Mouse (Mus musculus) ES-Bruce4 (cell line): Measurements from ENCODE around the gene Fh1. TPM values are rescaled to one million over a fixed set of nuclear protein-coding genes. Genes with fewer than 3 reads are reported as not detected.

Experiments used
- H3K27ac ChIP-seq: 2 replicates; pipeline ENCODE4 v1.5.1; 2012; ENCODE audit warnings: low read length, inconsistent platforms; ENCODE audit not compliant: insufficient read depth
- H3K27me3 ChIP-seq: 2 replicates; pipeline ENCODE4 v1.6.1; 2012; ENCODE audit warnings: mild to moderate bottlenecking, low read length, inconsistent platforms; ENCODE audit not compliant: control insufficient read depth, poor library complexity, insufficient read depth, severe bottlenecking
- H3K36me3 ChIP-seq: 2 replicates; pipeline ENCODE4 v1.6.1; 2012; ENCODE audit warnings: inconsistent platforms, mild to moderate bottlenecking, low read length, moderate library complexity; ENCODE audit not compliant: control insufficient read depth, poor library complexity, insufficient read depth, severe bottlenecking
- H3K4me1 ChIP-seq: one replicate; pipeline ENCODE4 v1.8.1; 2011; ENCODE audit warnings: low read length; ENCODE audit not compliant: control insufficient read depth, insufficient read depth
- H3K4me3 ChIP-seq: 2 replicates; pipeline ENCODE4 v1.5.1; 2011; ENCODE audit warnings: low read depth, mild to moderate bottlenecking, low read length
- H3K9ac ChIP-seq: 2 replicates; pipeline ENCODE4 v1.6.1; 2012; ENCODE audit warnings: low read depth, mild to moderate bottlenecking, inconsistent platforms; ENCODE audit not compliant: poor library complexity, severe bottlenecking
- H3K9me3 ChIP-seq: replicated peaks from 2 replicates; pipeline ENCODE4 v1.6.1; 2012; ENCODE audit warnings: mild to moderate bottlenecking, low read length, inconsistent platforms; ENCODE audit not compliant: control insufficient read depth, poor library complexity, insufficient read depth, severe bottlenecking
- CTCF ChIP-seq: IDR thresholded peaks from one replicate; pipeline ENCODE4 v1.8.1; 2011; ENCODE audit warnings: low read depth, low read length
- EP300 ChIP-seq: IDR thresholded peaks from 2 replicates; pipeline ENCODE4 v1.6.1; 2011; ENCODE audit warnings: low read depth, low read length; ENCODE audit not compliant: insufficient read depth
- POLR2A ChIP-seq: IDR thresholded peaks from one replicate; pipeline ENCODE4 v1.8.1; 2011; ENCODE audit warnings: low read length; ENCODE audit not compliant: insufficient read depth
- polyA plus RNA-seq: library from polyadenylated mRNA; stranded (reverse); fragments of >200 nt; gene quantifications from 2 replicates; pipeline ENCODE4 v1.2.4, GENCODE M21; 2011; ENCODE audit warnings: low read depth; ENCODE audit not compliant: missing spikeins, insufficient read depth, insufficient read length

Gene Fh1
- polyA plus RNA-seq, 1 experiment = 116 TPM

- TF ChIP-seq POLR2A (no peak), EP300 (no peak), CTCF (no peak)
- Histone ChIP-seq H3K27me3 (no peaks in the 10 kb centered on the region), H3K27ac (no peak overlapping the region), H3K9ac (no peak overlapping the region), H3K4me3 (no peak overlapping the region), H3K4me1 (no peaks in the 10 kb centered on the region), H3K36me3 (no peaks in the 10 kb centered on the region), H3K9me3 (no peaks in the 10 kb centered on the region)
Observed at GRCm38 (mm10) chr1:175565579-175566103, 59.8 kb downstream of the Fh1 start.

DNA sequence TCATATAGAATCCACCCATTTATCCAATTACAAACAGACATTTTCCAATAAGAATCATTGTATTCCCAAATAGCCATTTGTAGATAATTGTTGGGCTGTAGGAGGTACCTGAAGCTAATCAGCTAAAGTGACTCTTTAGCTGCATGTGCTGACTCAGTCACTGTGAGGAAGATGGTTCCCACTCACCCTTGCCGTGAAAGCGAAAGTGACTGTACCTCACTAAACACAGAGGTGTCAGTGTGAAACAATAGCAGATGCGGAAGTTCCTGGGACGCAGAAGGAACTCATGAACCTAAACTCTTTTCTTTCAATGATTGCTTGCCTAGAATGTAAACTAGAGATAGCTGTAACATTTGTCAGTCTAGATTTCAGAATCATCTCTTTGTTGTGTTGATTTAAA is 61.1 kb downstream of the Fh1 start:
- Histone ChIP-seq H3K27ac (no peak overlapping the region), H3K4me1 (no peaks in the 10 kb centered on the region), H3K27me3 (no peaks in the 10 kb centered on the region), H3K36me3 (no peaks in the 10 kb centered on the region), H3K4me3 (no peak overlapping the region), H3K9ac (no peak overlapping the region), H3K9me3 (no peaks in the 10 kb centered on the region)
- TF ChIP-seq EP300 (no peak), CTCF (no peak), POLR2A (no peak)

DNA sequence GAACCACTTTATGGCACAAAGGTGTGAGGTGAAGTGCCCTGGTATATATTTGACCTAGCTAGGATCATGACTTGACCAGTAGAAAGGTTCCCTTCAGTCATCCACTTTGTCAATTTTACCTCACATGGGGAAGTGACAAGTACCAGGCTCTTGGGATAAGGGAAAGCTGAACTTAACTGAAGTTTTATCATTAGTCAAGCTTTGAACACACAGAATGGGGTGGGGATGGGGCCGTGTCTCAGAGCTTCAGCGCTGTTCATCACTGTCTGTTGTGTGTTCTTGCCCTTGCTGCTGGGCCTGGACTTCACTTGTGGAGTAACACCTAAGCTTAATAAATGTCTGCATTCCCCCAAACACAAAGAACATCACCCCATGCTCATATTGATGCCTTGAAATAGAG is 63.1 kb downstream of the Fh1 start:
- H3K27me3 ChIP-seq = no peaks in the 10 kb centered on the region
- no peaks in the 10 kb centered on the region for H3K4me1 ChIP-seq
- no peak overlapping the region for H3K4me3 ChIP-seq
- TF ChIP-seq POLR2A = no peak
- no peak for TF ChIP-seq EP300
- TF ChIP-seq CTCF = no peak
- H3K9ac ChIP-seq = no peak overlapping the region
- H3K27ac ChIP-seq = no peak overlapping the region
- H3K36me3 ChIP-seq = no peaks in the 10 kb centered on the region
- no peaks in the 10 kb centered on the region for H3K9me3 ChIP-seq

- Histone ChIP-seq H3K27ac (no peak overlapping the region), H3K27me3 (no peaks in the 10 kb centered on the region), H3K4me1 (no peaks in the 10 kb centered on the region), H3K36me3 (no peaks in the 10 kb centered on the region), H3K4me3 (no peak overlapping the region), H3K9me3 (no peaks in the 10 kb centered on the region), H3K9ac (no peak overlapping the region)
- TF ChIP-seq EP300 = no peak
- TF ChIP-seq POLR2A = no peak
- TF ChIP-seq CTCF = no peak
Observed at GRCm38 (mm10) chr1:175561806-175562205, 63.6 kb downstream of the Fh1 start.

DNA sequence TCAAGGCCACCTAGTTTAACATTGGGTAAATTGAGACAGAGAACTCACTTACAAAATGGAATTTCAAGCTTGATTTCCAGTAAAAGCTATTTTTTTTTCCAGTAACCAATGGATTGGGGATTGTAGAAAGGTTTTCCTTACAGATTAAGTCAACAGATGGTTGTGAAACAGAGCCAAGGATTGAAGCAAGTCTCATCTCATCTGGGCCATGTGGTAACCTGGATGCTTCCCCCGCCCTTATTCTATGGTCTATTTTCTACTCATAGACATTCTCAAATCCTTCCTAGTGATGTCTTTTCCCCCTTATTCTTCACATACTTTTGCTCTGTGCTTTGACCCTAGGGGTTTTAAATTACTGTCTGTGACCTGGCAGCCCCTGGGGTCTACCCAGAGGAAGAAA is 70.8 kb downstream of the Fh1 start:
- Histone ChIP-seq H3K4me1 (no peaks in the 10 kb centered on the region), H3K36me3 (no peaks in the 10 kb centered on the region), H3K27ac (no peak overlapping the region), H3K9ac (no peak overlapping the region), H3K9me3 (no peaks in the 10 kb centered on the region), H3K27me3 (no peaks in the 10 kb centered on the region), H3K4me3 (no peak overlapping the region)
- TF ChIP-seq EP300 = no peak

DNA sequence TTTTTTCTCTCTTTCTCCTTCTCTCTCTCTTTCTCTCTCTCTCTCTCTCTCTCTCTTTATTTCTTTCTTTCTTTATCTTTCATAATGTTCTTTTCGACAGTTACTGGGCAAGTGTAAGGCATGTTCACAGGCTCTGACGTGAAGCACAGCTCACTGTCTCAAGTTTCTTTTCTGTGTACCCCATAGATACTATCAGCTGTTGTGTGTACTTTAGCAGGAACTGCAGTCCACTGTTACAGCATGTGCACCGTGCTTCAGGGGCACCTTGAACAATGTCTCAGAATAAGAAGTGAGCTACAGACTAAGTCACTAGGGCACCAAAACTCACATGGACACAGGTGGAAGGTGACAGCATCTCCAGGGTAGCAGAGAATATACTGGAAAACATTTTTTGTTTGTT is 73.0 kb downstream of the Fh1 start:
- TF ChIP-seq POLR2A = no peak
- no peak for TF ChIP-seq EP300
- TF ChIP-seq CTCF = no peak
- Histone ChIP-seq H3K9ac (no peak overlapping the region), H3K27me3 (no peaks in the 10 kb centered on the region), H3K4me3 (no peak overlapping the region), H3K36me3 (no peaks in the 10 kb centered on the region), H3K9me3 (no peaks in the 10 kb centered on the region), H3K27ac (no peak overlapping the region), H3K4me1 (no peaks in the 10 kb centered on the region)

DNA sequence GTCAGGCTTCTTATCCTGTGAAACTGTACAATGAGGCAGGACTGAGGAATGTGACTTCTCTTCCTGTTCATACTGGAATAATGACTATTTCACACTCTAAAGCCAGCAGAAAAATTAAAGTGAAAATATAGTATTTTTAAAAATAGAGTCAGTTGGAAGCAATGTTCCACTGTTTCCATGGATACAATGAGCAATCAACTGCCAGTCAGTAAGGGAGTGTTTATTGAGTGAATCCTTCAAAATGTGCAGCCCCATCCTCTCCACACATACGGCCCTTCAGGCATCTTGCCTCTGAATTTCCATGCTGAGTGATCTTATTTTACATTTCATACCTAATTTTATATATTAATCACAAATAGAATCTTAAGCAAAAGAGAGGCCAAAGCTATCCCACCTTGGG is 74.8 kb downstream of the Fh1 start:
- H3K27me3 ChIP-seq = no peaks in the 10 kb centered on the region
- no peak overlapping the region for H3K27ac ChIP-seq
- H3K9ac ChIP-seq = no peak overlapping the region
- H3K4me3 ChIP-seq = no peak overlapping the region
- H3K36me3 ChIP-seq = no peaks in the 10 kb centered on the region
- H3K9me3 ChIP-seq = no peaks in the 10 kb centered on the region
- TF ChIP-seq CTCF = no peak
- no peak for TF ChIP-seq EP300
- TF ChIP-seq POLR2A = no peak
- H3K4me1 ChIP-seq = no peaks in the 10 kb centered on the region

Other genes with a start within 250 kb of the Fh1 start
- not detected in 2 replicates for gene Rgs7, start 133.1 kb downstream of the Fh1 start, polyA plus RNA-seq
- gene Kmo, start 5.3 kb downstream of the Fh1 start, polyA plus RNA-seq = not detected in 2 replicates
- gene Opn3, start 67.1 kb upstream of the Fh1 start, polyA plus RNA-seq = 1.7 and 1.9 TPM in 2 replicates
- gene Chml, start 67.3 kb upstream of the Fh1 start, polyA plus RNA-seq = 12.0 and 13.7 TPM in 2 replicates
- gene Wdr64, start 73.0 kb upstream of the Fh1 start, polyA plus RNA-seq = not detected in 2 replicates